Mouse (Mus musculus): ENCODE data around the gene Pld5.

Pld5 gene

DNA sequence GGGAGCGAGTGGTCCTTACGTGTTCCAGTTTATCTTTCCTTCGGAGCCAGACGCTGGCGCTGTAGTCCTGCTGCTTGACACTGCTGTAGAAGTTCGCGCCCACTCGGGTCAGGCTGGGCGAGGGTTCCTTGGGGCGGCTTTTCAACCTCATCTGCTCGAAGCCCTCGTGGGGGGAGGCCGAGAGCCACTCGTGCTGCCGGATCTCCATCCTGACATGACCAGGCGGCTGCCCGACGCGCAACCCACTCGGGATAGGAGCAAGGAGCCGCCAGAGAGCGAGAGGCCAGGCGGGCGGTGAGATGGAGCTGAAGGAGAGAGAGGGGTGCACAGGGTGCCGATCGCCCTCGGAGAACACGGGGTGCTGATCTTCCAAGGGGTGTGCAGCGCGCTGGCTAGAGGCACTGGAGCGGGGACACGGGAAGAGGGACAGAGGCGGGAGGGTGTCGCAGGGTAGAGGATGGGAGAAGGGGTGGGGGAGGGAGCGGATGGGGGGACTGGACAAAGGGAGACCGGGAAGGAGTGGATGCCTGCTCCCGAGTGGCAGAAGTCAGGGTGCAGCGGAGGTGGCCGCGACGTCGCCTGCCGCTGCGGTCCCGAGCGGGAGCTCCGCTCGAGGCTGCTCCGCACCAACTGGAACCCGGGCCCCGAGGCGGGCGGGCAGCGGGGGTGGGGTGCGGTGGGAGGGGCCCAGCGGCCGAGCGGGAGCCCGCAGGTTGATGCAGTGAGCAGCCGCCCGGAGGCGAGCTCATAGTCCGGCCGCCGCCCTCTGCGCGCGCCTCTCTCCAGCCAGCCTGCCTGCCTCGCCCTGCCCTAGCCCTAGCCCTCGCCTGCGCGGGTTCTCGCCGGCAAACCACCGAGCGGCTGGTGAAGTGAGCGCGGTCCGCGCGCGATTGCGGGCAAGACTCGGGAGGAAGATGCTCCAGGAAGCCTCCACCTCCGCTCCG is at the start of gene Pld5:
Gene Pld5 (minus strand): TSS at position 646 of the 944 bp plus-strand sequence.
- no peak for DNase-seq (ENCODE audit: low read depth, low spot score)
- no peaks in the 10 kb centered on the region for H3K27me3 ChIP-seq (ENCODE audit: control insufficient read depth, insufficient read depth, low read length, poor library complexity, severe bottlenecking)
- no peaks in the 10 kb centered on the region for H3K36me3 ChIP-seq (ENCODE audit: control insufficient read depth, insufficient read depth, low read length, poor library complexity, severe bottlenecking)

DNA sequence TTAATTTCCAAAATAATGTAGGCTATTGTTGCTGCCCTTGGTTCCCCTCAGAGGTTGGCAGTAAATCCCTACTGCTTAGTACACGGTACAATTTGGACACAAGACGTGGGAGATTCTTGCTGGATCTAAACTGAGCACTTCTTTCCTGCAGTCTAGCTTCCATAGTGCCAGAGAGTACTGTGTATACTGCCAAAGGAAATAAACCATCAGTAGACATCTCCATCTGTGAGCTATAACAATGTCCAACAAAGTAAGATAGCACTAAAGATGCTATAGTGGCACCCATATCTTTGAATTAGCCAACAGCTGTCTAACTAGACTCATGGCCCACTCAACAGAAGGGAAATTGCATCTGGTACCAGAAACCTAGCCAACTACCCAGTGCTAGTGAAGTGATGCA is 40.0 kb upstream of the Pld5 start:
- no peaks in the 10 kb centered on the region for H3K27me3 ChIP-seq (ENCODE audit: control insufficient read depth, insufficient read depth, low read length, poor library complexity, severe bottlenecking)
- no peaks in the 10 kb centered on the region for H3K36me3 ChIP-seq (ENCODE audit: control insufficient read depth, insufficient read depth, low read length, poor library complexity, severe bottlenecking)
- no peak for DNase-seq (ENCODE audit: low read depth, low spot score)

DNA sequence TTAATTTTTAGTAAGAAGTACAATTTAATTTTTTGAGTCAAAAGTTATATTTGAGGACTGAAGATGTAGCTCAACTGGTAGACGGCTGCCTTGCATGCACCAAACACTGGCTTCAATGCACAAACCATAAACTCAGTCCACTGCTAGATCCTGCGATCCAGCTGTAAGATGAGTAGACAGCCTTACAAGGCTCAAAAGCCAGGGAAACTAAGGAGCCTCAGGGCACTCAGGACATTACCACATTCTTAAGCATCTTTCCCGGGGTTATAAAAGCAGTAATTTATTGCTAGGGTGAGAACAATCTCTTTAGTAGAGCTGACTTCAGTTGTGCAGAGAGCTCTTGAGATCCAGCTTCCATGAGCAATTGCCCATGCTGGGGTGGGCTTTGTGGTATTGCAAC is 35.1 kb upstream of the Pld5 start:
- H3K27me3 ChIP-seq (ENCODE audit: control insufficient read depth, insufficient read depth, low read length, poor library complexity, severe bottlenecking), result no peaks in the 10 kb centered on the region
- DNase-seq (ENCODE audit: low read depth, low spot score), result no peak
- no peaks in the 10 kb centered on the region for H3K36me3 ChIP-seq (ENCODE audit: control insufficient read depth, insufficient read depth, low read length, poor library complexity, severe bottlenecking)

- H3K36me3 ChIP-seq (ENCODE audit: control insufficient read depth, insufficient read depth, low read length, poor library complexity, severe bottlenecking), result no peaks in the 10 kb centered on the region
- no peak for DNase-seq (ENCODE audit: low read depth, low spot score)
- no peaks in the 10 kb centered on the region for H3K27me3 ChIP-seq (ENCODE audit: control insufficient read depth, insufficient read depth, low read length, poor library complexity, severe bottlenecking)
Measured at GRCm38 (mm10) chr1:176289396-176289795, 14.3 kb upstream of the Pld5 start.

DNA sequence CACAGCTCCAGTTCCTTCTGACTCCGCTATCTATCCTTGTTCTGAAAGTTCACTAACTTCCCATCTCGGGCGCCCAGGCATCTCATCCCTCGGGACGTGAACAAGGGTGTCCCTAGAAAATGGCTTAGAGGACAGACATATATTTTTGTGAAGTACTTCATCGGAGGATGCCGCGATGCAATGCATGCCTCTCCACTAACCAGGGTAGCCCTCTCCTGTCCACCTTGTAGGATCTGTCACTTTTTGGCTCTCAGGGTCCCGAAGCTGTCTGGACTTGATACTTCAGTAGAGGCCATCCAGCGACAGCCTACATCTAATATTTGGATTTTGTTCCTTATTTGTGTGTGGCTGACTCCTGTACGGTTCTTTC is 484 bp upstream of the Pld5 start:
- H3K36me3 ChIP-seq (ENCODE audit: control insufficient read depth, insufficient read depth, low read length, poor library complexity, severe bottlenecking), result no peaks in the 10 kb centered on the region

DNA sequence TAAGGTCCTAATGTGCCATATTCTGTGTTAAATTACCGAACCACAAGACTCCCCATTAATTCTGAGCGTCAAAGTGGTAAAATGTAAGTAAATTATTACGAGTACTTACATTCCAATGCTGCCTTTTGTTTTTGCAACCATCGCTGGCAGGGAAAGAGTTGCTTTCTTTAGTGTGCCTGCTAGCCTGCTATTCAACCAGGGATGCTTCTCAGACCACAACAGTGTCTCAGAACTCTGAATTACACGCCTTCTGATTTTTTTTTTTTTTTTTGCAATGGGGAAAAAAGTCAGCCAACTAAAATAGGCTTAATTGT is 26.4 kb downstream of the Pld5 start:
- no peak for DNase-seq (ENCODE audit: low read depth, low spot score)

More for the DNA sequence above, 484 bp upstream of the Pld5 start:
- DNase-seq (ENCODE audit: low read depth, low spot score), result no peak
- no peaks in the 10 kb centered on the region for H3K27me3 ChIP-seq (ENCODE audit: control insufficient read depth, insufficient read depth, low read length, poor library complexity, severe bottlenecking)

GRCm38 (mm10) chr1:176247885-176248716 is 27.0 kb downstream of the Pld5 start:
- DNase-seq (ENCODE audit: low read depth, low spot score), result no peak
- H3K27me3 ChIP-seq (ENCODE audit: control insufficient read depth, insufficient read depth, low read length, poor library complexity, severe bottlenecking), result no peaks in the 10 kb centered on the region
- no peaks in the 10 kb centered on the region for H3K36me3 ChIP-seq (ENCODE audit: control insufficient read depth, insufficient read depth, low read length, poor library complexity, severe bottlenecking)

More for the DNA sequence above, 26.4 kb downstream of the Pld5 start:
- no peaks in the 10 kb centered on the region for H3K27me3 ChIP-seq (ENCODE audit: control insufficient read depth, insufficient read depth, low read length, poor library complexity, severe bottlenecking)
- H3K36me3 ChIP-seq (ENCODE audit: control insufficient read depth, insufficient read depth, low read length, poor library complexity, severe bottlenecking), result no peaks in the 10 kb centered on the region

DNA sequence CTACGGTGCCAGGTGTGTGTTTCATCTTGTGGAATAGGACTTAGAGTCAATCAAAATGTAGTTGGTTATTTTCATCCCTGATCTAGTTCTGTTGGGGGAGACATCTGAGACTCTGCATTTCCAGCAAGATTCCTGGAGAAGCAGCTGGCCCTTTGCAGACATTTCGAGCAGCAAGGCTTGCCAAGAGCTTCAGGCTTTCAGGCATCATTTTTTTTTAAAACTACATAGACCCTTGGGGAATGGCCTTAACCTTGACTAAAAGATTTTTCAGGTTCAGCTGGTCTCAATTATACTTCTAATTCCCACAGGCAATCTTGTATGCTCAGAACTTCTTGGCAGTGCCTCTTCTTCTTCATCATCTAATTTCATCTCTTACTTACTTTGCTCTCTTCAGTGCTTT is 35.9 kb downstream of the Pld5 start:
- Histone ChIP-seq H3K27me3 (ENCODE audit: control insufficient read depth, insufficient read depth, low read length, poor library complexity, severe bottlenecking) (no peaks in the 10 kb centered on the region), H3K36me3 (ENCODE audit: control insufficient read depth, insufficient read depth, low read length, poor library complexity, severe bottlenecking) (no peaks in the 10 kb centered on the region)
- DNase-seq (ENCODE audit: low read depth, low spot score), result no peak

GRCm38 (mm10) chr1:176223794-176224193 is 51.3 kb downstream of the Pld5 start:
- H3K27me3 ChIP-seq (ENCODE audit: control insufficient read depth, insufficient read depth, low read length, poor library complexity, severe bottlenecking), result no peaks in the 10 kb centered on the region
- no peaks in the 10 kb centered on the region for H3K36me3 ChIP-seq (ENCODE audit: control insufficient read depth, insufficient read depth, low read length, poor library complexity, severe bottlenecking)
- no peak for DNase-seq (ENCODE audit: low read depth, low spot score)

GRCm38 (mm10) chr1:176223196-176223595 is 51.9 kb downstream of the Pld5 start:
- Histone ChIP-seq H3K27me3 (ENCODE audit: control insufficient read depth, insufficient read depth, low read length, poor library complexity, severe bottlenecking) (no peaks in the 10 kb centered on the region), H3K36me3 (ENCODE audit: control insufficient read depth, insufficient read depth, low read length, poor library complexity, severe bottlenecking) (no peaks in the 10 kb centered on the region)
- no peak for DNase-seq (ENCODE audit: low read depth, low spot score)

- DNase-seq (ENCODE audit: low read depth, low spot score), result no peak
- no peaks in the 10 kb centered on the region for H3K36me3 ChIP-seq (ENCODE audit: control insufficient read depth, insufficient read depth, low read length, poor library complexity, severe bottlenecking)
- no peaks in the 10 kb centered on the region for H3K27me3 ChIP-seq (ENCODE audit: control insufficient read depth, insufficient read depth, low read length, poor library complexity, severe bottlenecking)
Measured at GRCm38 (mm10) chr1:176218217-176218616, 56.9 kb downstream of the Pld5 start.

GRCm38 (mm10) chr1:176213645-176214221 is 61.4 kb downstream of the Pld5 start:
- no peak for DNase-seq (ENCODE audit: low read depth, low spot score)
- no peaks in the 10 kb centered on the region for H3K27me3 ChIP-seq (ENCODE audit: control insufficient read depth, insufficient read depth, low read length, poor library complexity, severe bottlenecking)
- H3K36me3 ChIP-seq (ENCODE audit: control insufficient read depth, insufficient read depth, low read length, poor library complexity, severe bottlenecking), result no peaks in the 10 kb centered on the region

DNA sequence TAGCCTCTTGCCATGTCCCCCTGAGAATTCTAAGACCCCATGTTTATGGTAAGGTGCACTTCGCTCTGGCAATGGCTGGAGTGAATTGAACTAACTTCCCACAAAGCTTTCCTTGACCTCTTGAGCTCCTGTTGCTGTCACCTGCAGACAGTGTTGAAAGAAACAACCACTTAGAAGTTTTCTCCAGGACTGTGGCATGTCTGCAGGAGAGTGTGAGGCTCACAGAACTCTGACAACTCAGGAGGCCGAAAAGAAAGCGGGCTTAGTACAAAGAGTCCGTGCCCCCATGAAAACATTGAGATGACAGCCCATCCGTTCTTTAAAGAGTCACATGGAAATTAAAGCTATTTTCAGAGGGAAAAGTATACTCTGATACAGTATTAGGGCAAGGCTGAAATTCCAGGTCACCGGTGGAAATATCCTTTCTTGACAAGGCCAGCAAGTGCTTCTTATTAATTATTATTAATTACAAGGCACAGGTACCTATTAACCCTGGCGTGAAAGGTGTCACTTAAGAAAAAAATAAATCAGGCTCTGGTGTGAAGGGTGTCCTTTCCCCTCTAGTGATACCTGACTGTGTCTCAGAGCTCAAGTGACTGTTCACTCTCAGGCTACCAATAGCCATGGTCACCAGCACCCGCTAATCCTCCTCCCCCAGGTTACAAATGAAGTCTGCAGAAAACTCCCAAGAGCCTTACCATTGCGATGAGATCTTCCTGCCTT is 62.0 kb downstream of the Pld5 start:
- Histone ChIP-seq H3K27me3 (ENCODE audit: control insufficient read depth, insufficient read depth, low read length, poor library complexity, severe bottlenecking) (no peaks in the 10 kb centered on the region), H3K36me3 (ENCODE audit: control insufficient read depth, insufficient read depth, low read length, poor library complexity, severe bottlenecking) (no peaks in the 10 kb centered on the region)
- no peak for DNase-seq (ENCODE audit: low read depth, low spot score)

GRCm38 (mm10) chr1:176210803-176211202 is 64.3 kb downstream of the Pld5 start:
- no peaks in the 10 kb centered on the region for H3K36me3 ChIP-seq (ENCODE audit: control insufficient read depth, insufficient read depth, low read length, poor library complexity, severe bottlenecking)
- DNase-seq (ENCODE audit: low read depth, low spot score), result no peak
- H3K27me3 ChIP-seq (ENCODE audit: control insufficient read depth, insufficient read depth, low read length, poor library complexity, severe bottlenecking), result no peaks in the 10 kb centered on the region

All from splenic B cell, adult 2 months (primary cell).